Comparison of ENCODE assay signal across 8 mouse cellular contexts in the genomic region with DNA sequence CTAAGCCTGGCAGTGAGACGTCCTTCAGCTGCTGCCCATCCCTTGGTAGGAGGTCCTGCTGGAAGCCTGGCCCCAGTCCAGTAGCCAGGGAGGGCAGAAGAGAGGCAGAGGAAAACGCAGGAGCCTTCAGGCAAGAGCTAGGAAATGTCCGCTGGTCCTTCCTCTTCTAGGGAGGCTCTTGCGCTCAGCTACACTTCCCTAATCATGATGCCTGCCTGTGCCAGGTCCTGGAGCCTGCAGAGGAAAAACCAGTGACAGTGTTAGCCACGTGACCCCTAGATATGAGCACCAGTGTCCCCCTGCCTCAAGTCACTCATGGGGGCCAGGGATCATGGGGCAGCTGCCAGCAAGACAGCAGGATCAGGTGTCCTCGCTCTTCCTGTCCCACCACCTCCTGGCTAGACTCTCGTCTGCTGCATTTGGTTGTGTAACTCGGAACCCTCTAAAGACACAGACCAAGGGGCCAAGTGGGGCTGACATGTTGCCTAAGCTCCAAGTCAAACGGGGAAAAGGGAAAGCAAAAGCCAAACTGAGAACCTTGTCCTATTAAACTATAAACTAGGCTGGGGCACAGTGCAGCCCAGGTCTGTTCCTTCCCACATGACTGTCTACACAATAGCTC. TPM values are rescaled to one million over a fixed set of nuclear protein-coding genes. Genes with fewer than 3 reads are reported as not detected.
DNase-seq lines count a peak whose midpoint lies in the region; ATAC-seq and TF ChIP-seq lines count a peak whose summit lies in the region.

No protein-coding gene starts in this region.

- H3K27me3 ChIP-seq in cerebellum, adult 2 months (ENCODE audit: control insufficient read depth, insufficient read depth, low read length) = no peaks in the 10 kb centered on the region
- no peaks in the 10 kb centered on the region for H3K27me3 ChIP-seq in liver, embryonic 15.5 days
- H3K27me3 ChIP-seq in stomach, postnatal 0 days (ENCODE audit: control insufficient read depth, insufficient read depth, low read length) = no peaks in the 10 kb centered on the region

- H3K9me3 ChIP-seq in liver, embryonic 15.5 days (replicated peaks) = no peaks in the 10 kb centered on the region
- H3K9me3 ChIP-seq in stomach, postnatal 0 days (ENCODE audit: control insufficient read depth, low read length) = no peaks in the 10 kb centered on the region

- no peak overlapping the region for H3K27ac ChIP-seq in cerebellum, adult 2 months (ENCODE audit: insufficient read depth, low read length)
- H3K27ac ChIP-seq in liver, embryonic 15.5 days (replicated peaks) = peak overlapping the region; percentile 99
- H3K27ac ChIP-seq in stomach, postnatal 0 days (replicated peaks) = peak overlapping the region; percentile 92

- peak overlapping the region; percentile 87 for H3K4me2 ChIP-seq in liver, embryonic 15.5 days
- H3K4me2 ChIP-seq in stomach, postnatal 0 days (replicated peaks; ENCODE audit: low read depth) = peak overlapping the region; percentile 49

- peak overlapping the region; percentile 41 for H3K9ac ChIP-seq in liver, embryonic 15.5 days
- H3K9ac ChIP-seq in stomach, postnatal 0 days (ENCODE audit: low read length) = peak overlapping the region; percentile 45

- no peak for TF ChIP-seq POLR2A in cerebellum, adult 2 months (IDR thresholded peaks at IDR 0.05; ENCODE audit: borderline replicate concordance, insufficient read depth, low read length)

- H3K4me1 ChIP-seq in cerebellum, adult 2 months (ENCODE audit: control insufficient read depth, insufficient read depth, low read length) = peaks cover 45% of the 10 kb centered on the region
- peaks cover 86% of the 10 kb centered on the region for H3K4me1 ChIP-seq in liver, embryonic 15.5 days (replicated peaks)
- H3K4me1 ChIP-seq in stomach, postnatal 0 days (replicated peaks; ENCODE audit: control insufficient read depth, insufficient read depth) = peaks cover 36% of the 10 kb centered on the region

- intact Hi-C loops in left cerebral cortex, postnatal 4 days (cut with DNase I) = no loop called here

- peaks cover 53% of the 10 kb centered on the region for H3K36me3 ChIP-seq in liver, embryonic 15.5 days (replicated peaks)
- H3K36me3 ChIP-seq in stomach, postnatal 0 days (ENCODE audit: control insufficient read depth, insufficient read depth, low read length) = peaks cover 22% of the 10 kb centered on the region

- peak; percentile 14 to 20; a peak in 3 of 4 replicates for ATAC-seq in hematopoietic stem cell, adult 5-6 weeks (replicated peaks in 1 of 2; ENCODE audit: insufficient read depth in 1 of 2, low FRiP score in 2 of 2, low TSS enrichment in 1 of 2, low read depth in 1 of 2, poor library complexity in 2 of 2, severe bottlenecking in 2 of 2)
- ATAC-seq in liver, embryonic 15.5 days (ENCODE audit: insufficient read depth) = no peak
- peak; percentile 4; the same call in 1 of the 2 replicates for ATAC-seq in stomach, postnatal 0 days (ENCODE audit: low FRiP score, low TSS enrichment)
- no peak for ATAC-seq in erythroid progenitor cell, adult 5-6 weeks (replicated peaks; ENCODE audit: low FRiP score, poor library complexity, severe bottlenecking)

- peak; percentile 75 for DNase-seq in left cerebral cortex, postnatal 4 days
- DNase-seq in left cerebral cortex, adult 9 months (ENCODE audit: low spot score in 2 of 2) = no peak
- DNase-seq in cerebellum, adult 2 months = peak; percentile 56 to 59
- DNase-seq in stomach, postnatal 0 days (ENCODE audit: low spot score) = peak; percentile 61
- DNase-seq in urinary bladder, adult 2 months (ENCODE audit: low spot score) = no peak

- WGBS in cerebellum, adult 2 months = 35% methylated on average over 9 of the region's 9 CpGs
- 50% methylated on average over 9 of the region's 9 CpGs for WGBS in liver, embryonic 15.5 days (ENCODE audit: insufficient replicate concordance)
- 52% methylated on average over 9 of the region's 9 CpGs for WGBS in stomach, postnatal 0 days

- TF ChIP-seq CTCF in cerebellum, adult 2 months (IDR thresholded peaks at IDR 0.05; ENCODE audit: borderline replicate concordance, insufficient read depth, low read depth, low read length) = no peak
- TF ChIP-seq CTCF in stomach, postnatal 0 days (IDR thresholded peaks at IDR 0.05; ENCODE audit: low read depth) = no peak

- no peak for TF ChIP-seq EP300 in stomach, postnatal 0 days (optimal IDR thresholded peaks at IDR 0.05)

- no peak overlapping the region for H3K4me3 ChIP-seq in cerebellum, adult 2 months (replicated peaks; ENCODE audit: insufficient read depth, low read depth, low read length)
- peak overlapping the region; percentile 62 for H3K4me3 ChIP-seq in liver, embryonic 15.5 days (replicated peaks)
- H3K4me3 ChIP-seq in stomach, postnatal 0 days (ENCODE audit: low read depth, low read length) = no peak overlapping the region

RNA-seq across cellular contexts. Expression of gene Pnma1, which starts 26.0 kb away (rescaled TPM):
- total RNA-seq in left cerebral cortex, postnatal 4 days (2021) = 10 to 100 TPM; 11.0 to 11.1 TPM
- polyA plus RNA-seq in cerebellum, adult 2 months (2012; rRNA removed) = 0.68 and 0.84 TPM in 2 replicates
- total RNA-seq in hematopoietic stem cell, adult 5-6 weeks (2017) = 0.94 and 2.0 TPM in 2 replicates
- 0.16 and 0.24 TPM in 2 replicates for polyA plus RNA-seq in liver, embryonic 15.5 days (2015; fragmentation: Nextera tagmentation; extraction: Ambion mirVana)
- 0.48 and 0.49 TPM in 2 replicates for polyA plus RNA-seq in stomach, postnatal 0 days (2015; fragmentation: Nextera tagmentation; extraction: Ambion mirVana)
- 0.19 and 0.34 TPM in 2 replicates for polyA plus RNA-seq in urinary bladder, adult 2 months (2012; rRNA removed)
- 8.4 and 11.9 TPM in 2 replicates for total RNA-seq in erythroid progenitor cell, adult 5-6 weeks (2015; ENCODE audit: low replicate concordance)
- total RNA-seq in erythroid progenitor cell, adult 5-6 weeks (2017; ENCODE audit: low replicate concordance) = 13.5 and 15.9 TPM in 2 replicates

RNA-seq across cellular contexts. Expression of gene Elmsan1, which starts 44.4 kb away (rescaled TPM):
- total RNA-seq in left cerebral cortex, postnatal 4 days (2021) = 10 to 100 TPM; 12.9 to 14.9 TPM
- 8.4 and 9.7 TPM in 2 replicates for polyA plus RNA-seq in cerebellum, adult 2 months (2012; rRNA removed)
- 19.9 and 22.3 TPM in 2 replicates for total RNA-seq in hematopoietic stem cell, adult 5-6 weeks (2017)
- 7.7 and 8.7 TPM in 2 replicates for polyA plus RNA-seq in liver, embryonic 15.5 days (2015; fragmentation: Nextera tagmentation; extraction: Ambion mirVana)
- 4.0 and 4.1 TPM in 2 replicates for polyA plus RNA-seq in stomach, postnatal 0 days (2015; fragmentation: Nextera tagmentation; extraction: Ambion mirVana)
- 11.9 and 16.0 TPM in 2 replicates for polyA plus RNA-seq in urinary bladder, adult 2 months (2012; rRNA removed)
- total RNA-seq in erythroid progenitor cell, adult 5-6 weeks (2015; ENCODE audit: low replicate concordance) = 20.9 and 23.5 TPM in 2 replicates
- 29.0 and 51.1 TPM in 2 replicates for total RNA-seq in erythroid progenitor cell, adult 5-6 weeks (2017; ENCODE audit: low replicate concordance)

Comparison
In these comparisons a context has a peak if more than half of its experiments do, and no peak if none do; other contexts are left out.
1. DNase-seq: peak in left cerebral cortex, postnatal 4 days (single experiment), cerebellum, adult 2 months (2 of 2) and stomach, postnatal 0 days (single experiment); none in left cerebral cortex, adult 9 months (0 of 2) and urinary bladder, adult 2 months (single experiment).
2. ATAC-seq: peak in hematopoietic stem cell, adult 5-6 weeks (2 of 2) and stomach, postnatal 0 days (single experiment); none in liver, embryonic 15.5 days (single experiment) and erythroid progenitor cell, adult 5-6 weeks (single experiment).